Mouse (Mus musculus): ENCODE results near the gene Pik3c2b. TPM values are rescaled to one million over a fixed set of nuclear protein-coding genes. Genes with fewer than 3 reads are reported as not detected.

The Pik3c2b gene
- total RNA-seq, 1 experiment from 2014 or later: 8.3 TPM

- peak; percentile 77 for DNase-seq
Observed at GRCm38 (mm10) chr1:133100980-133101798, 55.7 kb downstream of the Pik3c2b start.

- no peak for DNase-seq
Observed at GRCm38 (mm10) chr1:133102108-133102507, 56.6 kb downstream of the Pik3c2b start.

GRCm38 (mm10) chr1:133103315-133103714 is 57.8 kb downstream of the Pik3c2b start:
- DNase-seq: no peak

DNA sequence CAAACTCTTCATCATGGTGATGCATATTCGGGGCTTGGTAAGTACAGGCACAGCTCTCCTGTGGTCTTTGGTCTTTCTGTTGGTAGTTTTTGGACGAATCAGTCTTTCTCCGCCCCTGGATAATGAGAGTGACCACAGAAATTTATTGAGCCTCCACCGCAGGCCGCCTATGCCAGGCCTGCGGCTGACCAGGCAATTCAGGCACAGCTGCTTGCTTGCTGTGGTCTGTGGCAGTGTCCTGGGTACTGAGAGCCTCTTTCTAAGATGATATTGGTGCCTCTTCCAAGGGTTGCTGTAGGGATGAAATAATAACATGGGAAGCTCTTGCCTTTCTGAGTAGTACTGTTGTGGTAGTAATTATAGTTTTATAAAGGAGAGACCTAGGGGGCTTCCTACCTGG is 58.4 kb downstream of the Pik3c2b start:
- no peak for DNase-seq

GRCm38 (mm10) chr1:133116108-133116507 is 70.6 kb downstream of the Pik3c2b start:
- no peak for DNase-seq

DNA sequence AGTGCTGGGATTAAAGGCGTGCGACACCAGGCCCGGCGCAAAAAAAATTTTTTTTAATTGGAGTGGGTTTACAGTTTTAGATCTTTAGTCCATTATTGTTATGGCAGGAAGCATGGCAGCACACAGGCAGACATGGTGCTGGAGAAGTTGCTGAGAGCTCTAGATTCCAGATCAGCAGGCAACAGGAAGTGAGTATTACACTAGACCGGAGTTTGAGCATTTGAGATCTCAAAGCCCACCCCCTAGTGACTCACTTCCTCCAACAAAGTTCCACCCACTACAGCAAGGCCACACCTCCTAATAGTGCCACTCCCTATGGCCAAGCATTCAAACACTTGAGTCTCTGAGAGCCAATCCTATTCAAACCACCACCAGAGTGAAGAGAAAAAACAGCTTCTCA is 72.7 kb downstream of the Pik3c2b start:
- DNase-seq: no peak

DNA sequence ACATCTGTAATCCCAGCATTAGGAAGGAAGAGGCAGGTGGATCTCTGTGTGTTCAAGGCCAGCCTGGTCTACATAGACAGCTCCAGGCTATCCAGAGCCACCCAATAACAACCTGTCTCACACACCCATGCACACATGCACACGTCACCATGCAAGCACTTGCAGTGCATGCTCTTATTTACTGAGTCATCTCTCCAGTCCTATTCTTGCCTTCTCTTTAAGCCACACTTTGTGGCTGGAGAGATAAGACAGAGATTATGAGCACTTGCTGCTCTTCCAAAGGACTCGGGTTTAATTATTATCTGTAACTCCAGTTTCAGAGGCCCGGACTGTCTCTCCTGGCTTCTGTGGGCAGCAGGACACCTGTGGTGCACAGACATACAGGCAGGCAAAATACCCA is 73.4 kb downstream of the Pik3c2b start:
- DNase-seq: no peak

DNA sequence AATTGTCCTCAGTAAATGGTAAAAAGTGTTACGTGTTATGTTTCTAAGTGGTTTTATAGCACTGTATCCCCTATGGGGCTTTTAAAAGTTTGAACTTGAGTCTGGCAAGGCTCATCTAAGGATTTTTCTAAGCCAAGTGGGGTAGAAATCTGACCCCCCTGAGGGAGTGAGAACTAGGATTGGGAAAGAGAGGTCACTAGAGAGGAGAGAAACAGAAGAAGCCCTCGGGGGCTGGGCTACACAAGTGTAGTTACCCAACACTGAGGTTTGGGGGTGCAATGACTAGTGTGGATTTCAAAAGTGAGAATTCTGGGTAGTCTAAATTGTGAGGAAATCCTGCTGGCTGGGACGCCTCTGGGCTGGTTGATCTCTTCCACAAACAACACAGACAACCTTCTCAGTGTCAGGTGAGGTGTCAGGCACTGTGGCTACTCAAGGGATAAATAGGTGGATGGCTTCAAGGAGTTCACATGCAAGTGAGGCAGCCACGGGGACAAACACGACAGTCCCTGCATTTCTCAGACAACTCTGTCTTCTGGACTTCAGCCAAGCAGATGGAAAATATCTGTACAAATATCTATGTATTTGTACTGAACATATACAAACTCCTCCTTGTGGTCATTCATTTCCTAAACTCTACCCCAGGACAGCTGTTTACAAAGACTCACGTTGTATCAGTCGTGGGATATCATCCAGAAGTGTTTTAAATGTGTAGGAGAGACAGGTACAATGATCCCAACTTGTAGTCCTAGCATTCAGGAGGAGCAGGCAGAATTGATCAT is 74.7 kb downstream of the Pik3c2b start:
- DNase-seq: no peak

GRCm38 (mm10) chr1:133121246-133121645 is 75.8 kb downstream of the Pik3c2b start:
- no peak for DNase-seq

- no peak for DNase-seq
Observed at GRCm38 (mm10) chr1:133124137-133124536, 78.7 kb downstream of the Pik3c2b start.

DNA sequence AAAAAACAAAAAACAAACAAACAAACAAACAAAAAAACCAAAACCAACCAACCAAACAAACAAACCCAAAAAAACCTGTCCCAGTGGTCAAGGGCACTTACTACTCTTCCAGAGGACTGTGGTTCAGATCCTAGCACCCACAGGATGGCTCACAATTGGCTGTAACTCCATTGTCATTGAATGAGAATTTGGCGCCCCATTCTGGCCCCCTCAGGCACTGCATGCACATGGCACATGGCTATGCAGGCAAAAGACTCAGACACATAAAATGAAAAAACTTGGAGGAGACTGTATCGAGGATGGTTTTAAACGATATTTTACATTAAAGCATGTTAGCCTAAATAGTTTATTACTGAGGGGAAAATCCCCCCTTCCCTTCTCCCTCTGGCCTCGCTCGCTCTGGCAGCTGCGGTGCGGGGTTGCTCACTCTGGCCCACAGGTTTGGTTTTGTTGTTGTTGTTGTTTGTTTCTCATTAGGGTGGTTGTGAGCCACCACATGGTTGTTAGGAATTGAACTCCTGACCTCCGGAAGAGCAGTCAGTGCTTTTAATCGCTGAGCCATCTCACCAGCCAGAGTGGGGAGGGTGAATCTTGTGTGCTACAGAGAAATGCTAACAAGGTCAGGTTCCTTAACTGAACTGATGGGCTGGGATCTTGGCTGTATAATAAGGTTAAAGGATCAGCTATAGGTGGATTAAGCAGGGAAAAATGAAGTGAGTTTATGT is 80.3 kb downstream of the Pik3c2b start:
- no peak for DNase-seq

DNA sequence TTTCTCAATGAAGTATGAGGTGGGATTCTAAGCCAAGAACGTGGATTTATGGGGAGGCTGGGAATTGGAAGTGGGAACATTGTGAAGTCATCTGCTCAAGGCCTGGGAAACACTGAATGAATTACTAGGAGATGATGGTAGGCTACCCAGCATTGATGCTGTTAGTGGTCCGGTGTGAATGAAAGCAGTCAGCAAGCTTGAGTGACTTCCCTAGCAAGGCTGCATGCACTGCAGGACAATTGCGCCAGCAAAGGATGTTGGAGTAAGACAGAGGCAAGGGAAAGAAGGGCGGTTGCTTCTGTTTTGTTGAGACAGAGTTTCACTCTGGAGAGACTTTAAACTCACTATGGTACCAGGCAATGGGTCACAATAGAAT is 80.9 kb downstream of the Pik3c2b start:
- no peak for DNase-seq

DNA sequence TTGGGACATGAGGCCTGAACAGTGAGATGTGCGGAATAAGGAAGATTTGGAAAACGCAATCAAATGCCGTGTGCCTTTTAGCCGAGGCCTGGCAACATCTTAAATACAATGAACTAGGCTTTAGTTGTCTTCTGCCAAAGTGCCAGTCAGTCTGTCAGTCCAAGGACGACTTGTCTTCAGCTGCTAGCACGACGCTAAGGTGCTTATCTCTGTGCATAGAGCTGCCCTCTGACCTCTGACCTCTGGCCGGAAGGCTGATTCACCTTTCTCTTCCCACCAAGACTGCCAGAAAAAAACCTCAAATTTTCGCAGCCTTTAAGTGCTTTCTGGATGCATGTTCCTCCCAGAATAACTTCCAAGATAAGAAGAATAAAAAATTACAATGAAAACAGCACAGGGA is 81.9 kb downstream of the Pik3c2b start:
- no peak for DNase-seq

GRCm38 (mm10) chr1:133129471-133130221 is 84.2 kb downstream of the Pik3c2b start:
- DNase-seq: no peak

- peak; percentile 98 for DNase-seq
Observed at GRCm38 (mm10) chr1:133130638-133131560, 85.4 kb downstream of the Pik3c2b start, which contains the start of gene Ppp1r15b. TSS of gene Ppp1r15b (plus strand) at chr1:133131143.

GRCm38 (mm10) chr1:133131561-133131905 is 86.1 kb downstream of the Pik3c2b start:
- DNase-seq: no peak

DNA sequence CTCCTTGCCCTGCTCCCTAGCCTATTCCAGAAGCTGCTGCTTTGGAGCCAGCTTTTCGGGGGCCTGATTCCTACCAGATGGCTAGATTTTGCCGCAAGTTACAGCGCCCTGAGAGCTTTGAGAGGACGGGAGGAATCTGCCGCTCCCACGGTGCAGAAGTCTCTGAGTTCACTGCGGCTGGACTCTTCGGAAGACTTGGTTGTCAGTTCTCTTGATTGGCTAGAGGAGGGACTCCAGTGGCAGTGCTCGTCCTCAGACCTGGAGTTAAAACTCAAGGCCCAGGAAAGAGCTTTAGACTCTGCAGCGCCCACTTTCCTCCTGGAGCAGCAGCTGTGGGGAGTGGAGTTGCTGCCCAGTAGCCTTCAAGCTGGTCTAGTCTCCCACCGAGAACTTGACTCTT is 86.5 kb downstream of the Pik3c2b start:
- no peak for DNase-seq

GRCm38 (mm10) chr1:133132388-133133326 is 87.2 kb downstream of the Pik3c2b start:
- DNase-seq: no peak

GRCm38 (mm10) chr1:133133425-133133824 is 88.0 kb downstream of the Pik3c2b start:
- DNase-seq: no peak

- DNase-seq: no peak
Observed at GRCm38 (mm10) chr1:133134071-133134470, 88.6 kb downstream of the Pik3c2b start.
